Mouse (Mus musculus) limb, embryonic 10.5 days (tissue): ENCODE data around the gene Cyp1b1. TPM values are rescaled to one million over a fixed set of nuclear protein-coding genes. Genes with fewer than 3 reads are reported as not detected.

Experiments
- DNase-seq: peaks from one replicate; pipeline ENCODE4 v3.0.0-alpha.2; 2017; ENCODE audit warnings: low spot score
- H3K27ac ChIP-seq: fragments of 300-500 bp; sonication (generic); 2 replicates; pipeline ENCODE4 v1.5.1; 2016; ENCODE audit warnings: mild to moderate bottlenecking
- H3K27me3 ChIP-seq: fragments of 300-500 bp; sonication (generic); 2 replicates; pipeline ENCODE4 v1.6.1; 2016; ENCODE audit warnings: low read depth, mild to moderate bottlenecking; ENCODE audit not compliant: poor library complexity, severe bottlenecking
- H3K36me3 ChIP-seq: fragments of 300-500 bp; sonication (generic); 2 replicates; pipeline ENCODE4 v1.6.1; 2016; ENCODE audit warnings: mild to moderate bottlenecking, moderate library complexity
- H3K4me1 ChIP-seq: fragments of 300-500 bp; sonication (generic); 2 replicates; pipeline ENCODE4 v1.6.1; 2016
- H3K4me3 ChIP-seq: fragments of 300-500 bp; sonication (generic); 2 replicates; pipeline ENCODE4 v1.5.1; 2016; ENCODE audit warnings: mild to moderate bottlenecking, moderate library complexity
- H3K9me3 ChIP-seq: fragments of 300-500 bp; sonication (generic); replicated peaks from 2 replicates; pipeline ENCODE4 v1.6.1; 2016; ENCODE audit warnings: mild to moderate bottlenecking
- WGBS: fragments of 180-500 bp; shearing (Covaris S2); methylation state at CpG from one replicate; pipeline ENCODE4 v1.1.7; 2016; 5-methylcytosine and 5-hydroxymethylcytosine counted together
- polyA plus RNA-seq: library from polyadenylated mRNA; unstranded; fragments of >200 nt; fragmentation: Nextera tagmentation; extraction: Ambion mirVana; gene quantifications from 2 replicates; pipeline ENCODE4 v1.2.1, GENCODE M21; 2016

Cyp1b1 gene
- polyA plus RNA-seq, result 5.0 and 7.5 TPM in 2 replicates

GRCm38 (mm10) chr17:79714931-79715637, at the start of gene Cyp1b1:
TSS of gene Cyp1b1 (minus strand) at chr17:79715061.
- peaks cover 37% of the 10 kb centered on the region for H3K4me1 ChIP-seq
- under 1% methylated on average over 31 of the region's 31 CpGs for WGBS
- peak within 1 kb of the TSS; percentile 85 for H3K27ac ChIP-seq
- H3K4me3 ChIP-seq, result peak within 1 kb of the TSS; percentile 55
- H3K27me3 ChIP-seq, result peaks cover 74% of the 10 kb centered on the region
- H3K9me3 ChIP-seq, result no peaks in the 10 kb centered on the region
- peak; percentile 76 for DNase-seq
- no peaks in the 10 kb centered on the region for H3K36me3 ChIP-seq

DNA sequence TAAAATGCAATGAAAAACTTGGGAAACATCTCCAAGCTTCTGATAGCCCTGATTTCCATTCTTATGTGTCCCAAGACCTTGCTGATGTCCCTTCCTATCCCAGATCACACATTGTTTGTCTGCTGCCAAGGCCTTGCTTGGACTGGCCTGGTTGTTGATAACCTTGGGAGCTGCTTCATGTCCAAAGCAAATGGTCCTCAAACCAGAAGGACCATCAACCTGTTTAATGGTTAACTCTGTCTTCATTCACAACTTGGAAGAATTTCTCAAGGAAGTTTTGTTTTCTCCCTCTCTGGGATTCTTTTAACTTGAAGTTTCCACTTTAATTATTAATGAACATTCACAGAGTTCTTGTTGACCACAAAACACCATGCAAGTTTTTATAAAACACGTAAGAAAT, 47.0 kb upstream of the Cyp1b1 start:
- Histone ChIP-seq H3K27ac (no peak overlapping the region), H3K36me3 (no peaks in the 10 kb centered on the region), H3K4me1 (peaks cover 12% of the 10 kb centered on the region), H3K9me3 (no peaks in the 10 kb centered on the region), H3K4me3 (no peak overlapping the region), H3K27me3 (no peaks in the 10 kb centered on the region)
- 86% methylated on average over 1 of the region's 1 CpGs for WGBS
- DNase-seq, result no peak

DNA sequence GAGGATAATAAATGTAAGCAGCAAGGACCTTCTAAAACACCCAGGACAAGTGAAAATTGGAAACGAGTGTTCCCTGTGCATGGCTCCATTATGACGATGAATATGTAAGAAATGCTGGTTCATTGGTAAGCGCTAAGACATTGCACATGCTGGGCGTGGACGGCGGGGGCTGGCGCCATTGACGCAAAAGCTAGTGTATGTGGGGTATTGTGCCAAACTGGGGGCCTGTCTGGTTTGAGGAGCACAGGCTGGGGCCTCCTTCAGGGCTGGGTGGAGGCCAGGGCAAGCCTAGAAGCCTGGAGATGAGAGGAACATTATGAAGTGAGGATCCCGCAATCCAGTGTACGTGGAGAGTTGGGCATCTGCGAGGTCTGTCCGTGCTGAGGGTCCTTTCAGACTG, 39.0 kb upstream of the Cyp1b1 start:
- no peaks in the 10 kb centered on the region for H3K36me3 ChIP-seq
- H3K27ac ChIP-seq, result no peak overlapping the region
- peaks cover 21% of the 10 kb centered on the region for H3K4me1 ChIP-seq
- WGBS, result 95% methylated on average over 12 of the region's 12 CpGs
- no peak overlapping the region for H3K4me3 ChIP-seq
- peaks cover 24% of the 10 kb centered on the region for H3K27me3 ChIP-seq
- H3K9me3 ChIP-seq, result 0 out of 2 replicates have a peak, but pooled peaks cover 3% of the 10 kb centered on the region
- DNase-seq, result no peak

- H3K27me3 ChIP-seq, result peaks cover 24% of the 10 kb centered on the region
- no peak overlapping the region for H3K4me3 ChIP-seq
- H3K9me3 ChIP-seq, result 0 out of 2 replicates have a peak, but pooled peaks cover 5% of the 10 kb centered on the region
- no peak overlapping the region for H3K27ac ChIP-seq
- no peaks in the 10 kb centered on the region for H3K36me3 ChIP-seq
- DNase-seq, result no peak
- peaks cover 14% of the 10 kb centered on the region for H3K4me1 ChIP-seq
Observed at GRCm38 (mm10) chr17:79752836-79753235, 38.0 kb upstream of the Cyp1b1 start.

DNA sequence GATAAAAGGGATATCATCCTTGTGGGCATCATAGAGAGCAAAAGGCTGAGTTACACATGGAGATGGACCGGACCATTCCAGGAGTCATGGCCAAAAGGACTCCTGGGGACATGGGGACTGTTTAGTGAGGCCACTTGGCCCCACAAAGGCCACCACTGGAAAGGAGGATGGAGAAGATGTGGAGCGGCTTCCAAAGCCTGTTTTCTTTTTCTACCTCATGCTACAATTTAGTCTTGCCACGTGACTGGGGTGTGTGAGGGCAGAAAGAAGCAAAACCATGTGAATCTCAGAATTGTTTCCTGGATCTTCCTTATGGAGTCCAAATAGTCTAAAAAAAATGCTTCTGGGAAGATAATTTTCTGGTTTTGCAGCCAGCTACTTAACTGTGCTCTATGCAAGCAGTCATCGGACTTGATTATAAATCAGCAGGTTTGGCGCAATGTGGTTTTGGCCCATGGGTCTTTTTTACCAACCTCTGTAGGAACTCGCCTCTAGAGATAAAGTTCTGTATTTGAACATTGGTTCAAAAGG, 36.9 kb upstream of the Cyp1b1 start:
- no peak for DNase-seq

GRCm38 (mm10) chr17:79749647-79750046, 34.8 kb upstream of the Cyp1b1 start:
- DNase-seq, result no peak
- Histone ChIP-seq H3K27me3 (peaks cover 24% of the 10 kb centered on the region), H3K4me3 (no peak overlapping the region), H3K9me3 (0 out of 2 replicates have a peak, but pooled peaks cover 5% of the 10 kb centered on the region), H3K4me1 (peaks cover 18% of the 10 kb centered on the region), H3K27ac (no peak overlapping the region), H3K36me3 (no peaks in the 10 kb centered on the region)
- WGBS, result 57% methylated on average over 1 of the region's 1 CpGs

More for the DNA sequence above, 36.9 kb upstream of the Cyp1b1 start:
- Histone ChIP-seq H3K27me3 (peaks cover 29% of the 10 kb centered on the region), H3K4me3 (no peak overlapping the region), H3K9me3 (0 out of 2 replicates have a peak, but pooled peaks cover 5% of the 10 kb centered on the region), H3K27ac (no peak overlapping the region), H3K4me1 (peaks cover 9% of the 10 kb centered on the region), H3K36me3 (no peaks in the 10 kb centered on the region)
- 92% methylated on average over 6 of the region's 6 CpGs for WGBS

- H3K4me3 ChIP-seq, result no peak overlapping the region
- 0 out of 2 replicates have a peak, but pooled peaks cover 5% of the 10 kb centered on the region for H3K9me3 ChIP-seq
- peaks cover 22% of the 10 kb centered on the region for H3K27me3 ChIP-seq
- no peak for DNase-seq
- 91% methylated on average over 11 of the region's 11 CpGs for WGBS
- no peak overlapping the region for H3K27ac ChIP-seq
- peaks cover 22% of the 10 kb centered on the region for H3K4me1 ChIP-seq
- H3K36me3 ChIP-seq, result no peaks in the 10 kb centered on the region
Observed at GRCm38 (mm10) chr17:79746954-79747353, 32.1 kb upstream of the Cyp1b1 start.

- 27% methylated on average over 3 of the region's 3 CpGs for WGBS
- Histone ChIP-seq H3K4me1 (peaks cover 22% of the 10 kb centered on the region), H3K27me3 (peaks cover 14% of the 10 kb centered on the region), H3K36me3 (no peaks in the 10 kb centered on the region), H3K9me3 (0 out of 2 replicates have a peak, but pooled peaks cover 5% of the 10 kb centered on the region), H3K27ac (no peak overlapping the region), H3K4me3 (no peak overlapping the region)
- DNase-seq, result no peak
Observed at GRCm38 (mm10) chr17:79746146-79746591, 31.3 kb upstream of the Cyp1b1 start.

DNA sequence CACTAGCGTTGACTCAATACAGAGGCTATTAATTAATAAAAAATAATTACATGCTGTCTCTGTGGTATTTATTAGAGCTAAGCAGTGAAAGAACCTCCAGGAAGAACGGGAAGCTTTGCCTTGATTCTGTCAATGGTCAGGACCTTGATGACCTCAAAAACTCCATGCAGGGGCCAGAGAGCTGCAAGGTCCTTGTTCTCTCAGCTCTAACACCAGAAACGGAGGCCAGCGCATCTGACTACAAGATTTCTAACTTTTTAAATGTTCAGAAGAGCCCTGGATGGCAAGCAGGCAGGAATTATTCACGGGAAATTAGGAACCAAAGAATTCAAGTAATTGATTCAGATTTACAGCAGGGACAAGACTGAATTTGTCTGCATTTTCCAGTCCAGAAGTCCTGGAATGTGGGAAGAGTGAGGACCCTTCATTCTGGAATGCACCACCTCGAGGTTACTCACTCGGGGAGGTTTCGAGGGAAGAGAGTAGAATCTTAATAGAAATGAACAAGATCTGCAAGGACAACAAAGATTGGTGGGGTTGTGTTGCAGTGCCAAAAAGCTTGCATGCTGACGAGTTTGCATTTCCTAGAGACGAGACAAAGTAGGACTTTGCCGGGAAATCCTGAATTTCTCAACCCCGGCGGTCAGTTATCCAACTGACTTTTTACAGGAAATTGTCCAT, 30.3 kb upstream of the Cyp1b1 start:
- peaks cover 20% of the 10 kb centered on the region for H3K4me1 ChIP-seq
- WGBS, result 55% methylated on average over 13 of the region's 13 CpGs
- no peak overlapping the region for H3K27ac ChIP-seq
- 0 out of 2 replicates have a peak, but pooled peaks cover 5% of the 10 kb centered on the region for H3K9me3 ChIP-seq
- no peaks in the 10 kb centered on the region for H3K36me3 ChIP-seq
- peaks cover 8% of the 10 kb centered on the region; the same call in 1 of the 2 replicates for H3K27me3 ChIP-seq
- H3K4me3 ChIP-seq, result no peak overlapping the region
- DNase-seq, result no peak

- Histone ChIP-seq H3K4me3 (no peak overlapping the region), H3K27ac (no peak overlapping the region), H3K36me3 (no peaks in the 10 kb centered on the region), H3K4me1 (peaks cover 29% of the 10 kb centered on the region), H3K27me3 (peaks cover 8% of the 10 kb centered on the region; the same call in 1 of the 2 replicates), H3K9me3 (no peaks in the 10 kb centered on the region)
- DNase-seq, result no peak
- 94% methylated on average over 1 of the region's 1 CpGs for WGBS
Observed at GRCm38 (mm10) chr17:79743507-79743906, 28.6 kb upstream of the Cyp1b1 start.

DNA sequence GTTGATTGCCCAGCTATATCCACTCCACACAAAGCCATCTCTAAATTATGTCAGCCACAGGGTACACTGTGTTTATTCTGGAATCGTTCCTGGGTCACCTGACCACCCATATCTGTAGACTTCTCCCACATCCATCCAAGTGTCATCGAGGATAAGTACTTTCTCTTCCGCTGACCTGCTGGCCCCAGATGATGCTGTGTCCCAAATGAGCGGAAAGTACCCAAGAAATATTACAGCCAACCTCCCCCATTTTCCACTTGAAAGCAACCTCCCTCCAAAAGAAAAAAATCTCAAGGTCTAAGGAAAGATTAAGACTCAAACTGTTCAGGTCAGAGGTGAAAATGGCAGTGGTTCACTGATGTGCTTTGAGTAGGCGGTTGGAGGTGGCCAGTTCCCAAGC, 27.8 kb upstream of the Cyp1b1 start:
- Histone ChIP-seq H3K36me3 (no peaks in the 10 kb centered on the region), H3K4me1 (peaks cover 37% of the 10 kb centered on the region), H3K27me3 (peaks cover 8% of the 10 kb centered on the region; the same call in 1 of the 2 replicates), H3K9me3 (no peaks in the 10 kb centered on the region), H3K4me3 (no peak overlapping the region), H3K27ac (no peak overlapping the region)
- WGBS, result 77% methylated on average over 5 of the region's 5 CpGs
- no peak for DNase-seq

- no peak for DNase-seq
- Histone ChIP-seq H3K27ac (0 out of 2 replicates have a peak overlapping the region, but pooled peaks have one; percentile 9), H3K27me3 (0 out of 2 replicates have a peak, but pooled peaks cover 3% of the 10 kb centered on the region), H3K4me3 (no peak overlapping the region), H3K9me3 (no peaks in the 10 kb centered on the region), H3K4me1 (peaks cover 42% of the 10 kb centered on the region), H3K36me3 (no peaks in the 10 kb centered on the region)
- 48% methylated on average over 5 of the region's 5 CpGs for WGBS
Observed at GRCm38 (mm10) chr17:79738847-79739498, 24.1 kb upstream of the Cyp1b1 start.
